Mouse (Mus musculus) limb, embryonic 14.5 days (tissue): ENCODE data around the gene Mterf1b. TPM values are rescaled to one million over a fixed set of nuclear protein-coding genes. Genes with fewer than 3 reads are reported as not detected.
"Not testable (repeated sequence)": the region's sequence is repeated elsewhere in the genome, so short reads cannot be mapped to it uniquely, and the experiment has no call there.

ENCODE experiments used
- ATAC-seq: fragments of 200-750 bp; cut with Nextera tagmentation; 2 replicates; pipeline ENCODE4 v1.8.0; 2017; ENCODE audit warnings: low read depth, moderate number of reproducible peaks, moderate TSS enrichment; ENCODE audit not compliant: low FRiP score
- DNase-seq: peaks from one replicate; pipeline ENCODE4 v3.0.0-alpha.2; 2015; ENCODE audit warnings: low spot score
- H3K27ac ChIP-seq: fragments of 300-500 bp; sonication (generic); replicated peaks from 2 replicates; pipeline ENCODE4 v1.5.1; 2014; ENCODE audit warnings: low read depth, mild to moderate bottlenecking, low read length, moderate library complexity, mixed read lengths
- H3K27me3 ChIP-seq: fragments of 300-500 bp; sonication (generic); 2 replicates; pipeline ENCODE4 v1.6.1; 2014; ENCODE audit warnings: low read length, mixed read lengths; ENCODE audit not compliant: control insufficient read depth, insufficient read depth
- H3K36me3 ChIP-seq: fragments of 300-500 bp; sonication (generic); 2 replicates; pipeline ENCODE4 v1.6.1; 2014; ENCODE audit warnings: mild to moderate bottlenecking, low read length, moderate library complexity, mixed read lengths; ENCODE audit not compliant: control insufficient read depth, insufficient read depth
- H3K4me1 ChIP-seq: fragments of 300-500 bp; sonication (generic); 2 replicates; pipeline ENCODE4 v1.6.1; 2014; ENCODE audit warnings: antibody characterized with exemption, low read length, mixed read lengths; ENCODE audit not compliant: control insufficient read depth, insufficient read depth
- H3K4me2 ChIP-seq: fragments of 300-500 bp; sonication (generic); replicated peaks from 2 replicates; pipeline ENCODE4 v1.6.1; 2014; ENCODE audit warnings: low read depth, mild to moderate bottlenecking, low read length, moderate library complexity; ENCODE audit not compliant: severe bottlenecking
- H3K4me3 ChIP-seq: fragments of 300-500 bp; sonication (generic); replicated peaks from 2 replicates; pipeline ENCODE4 v1.5.1; 2014; ENCODE audit warnings: low read length
- H3K9ac ChIP-seq: fragments of 300-500 bp; sonication (generic); 2 replicates; pipeline ENCODE4 v1.6.1; 2014; ENCODE audit warnings: mild to moderate bottlenecking, low read depth, low read length, moderate library complexity; ENCODE audit not compliant: severe bottlenecking
- H3K9me3 ChIP-seq: fragments of 300-500 bp; sonication (generic); 2 replicates; pipeline ENCODE4 v1.6.1; 2016; ENCODE audit warnings: low read length; ENCODE audit not compliant: control insufficient read depth
- POLR2A ChIP-seq: fragments of 200-500 bp; IDR thresholded peaks from 2 replicates; pipeline ENCODE4 v1.8.0; 2012; ENCODE audit warnings: inconsistent platforms, mild to moderate bottlenecking, moderate library complexity, borderline replicate concordance; ENCODE audit not compliant: insufficient read depth, insufficient read length; ENCODE audit errors: extremely low read depth
- WGBS: fragments of 180-500 bp; shearing (Covaris S2); extraction: QIAGEN DNeasy Blood & Tissue Kit; methylation state at CpG from one replicate; pipeline ENCODE4 v1.1.7; 2014; 5-methylcytosine and 5-hydroxymethylcytosine counted together
- polyA plus RNA-seq, 2 experiments: library from polyadenylated mRNA; depleted of rRNA in 1 of 2; stranded (reverse) in 1 of 2; unstranded in 1 of 2; fragments of >200 nt; fragmentation: Nextera tagmentation in 1 of 2; extraction: Ambion mirVana in 1 of 2; gene quantifications; 2 replicates each; pipeline versions ENCODE4 v1.2.1 to v1.2.3; 2012 to 2014

Mterf1b gene
- polyA plus RNA-seq, 2 experiments, result 2.8 to 3.7 TPM

- Histone ChIP-seq H3K27me3 (no peaks in the 10 kb centered on the region), H3K27ac (no peak overlapping the region), H3K4me2 (no peak overlapping the region), H3K9me3 (0 out of 2 replicates have a peak, but pooled peaks cover 7% of the 10 kb centered on the region), H3K9ac (no peak overlapping the region), H3K36me3 (no peaks in the 10 kb centered on the region), H3K4me1 (peaks cover 7% of the 10 kb centered on the region), H3K4me3 (no peak overlapping the region)
- DNase-seq (no peak), ATAC-seq (no peak)
- 84% methylated on average over 1 of the region's 1 CpGs for WGBS
- no peak for TF ChIP-seq POLR2A
Measured at GRCm38 (mm10) chr5:4195086-4195485, 2.9 kb downstream of the Mterf1b start.

GRCm38 (mm10) chr5:4201368-4201767 lies 9.2 kb downstream of the Mterf1b start:
- Histone ChIP-seq H3K4me1 (no peaks in the 10 kb centered on the region), H3K9ac (no peak overlapping the region), H3K36me3 (no peaks in the 10 kb centered on the region), H3K4me3 (no peak overlapping the region), H3K9me3 (no peaks in the 10 kb centered on the region), H3K4me2 (no peak overlapping the region), H3K27me3 (no peaks in the 10 kb centered on the region), H3K27ac (no peak overlapping the region)
- no peak for ATAC-seq
- no peak for DNase-seq
- TF ChIP-seq POLR2A, result no peak

GRCm38 (mm10) chr5:4202276-4202810 lies 10.2 kb downstream of the Mterf1b start:
- 94% methylated on average over 19 of the region's 19 CpGs for WGBS
- not testable (repeated sequence) for H3K9me3 ChIP-seq, H3K27me3 ChIP-seq

GRCm38 (mm10) chr5:4210082-4210481 lies 17.9 kb downstream of the Mterf1b start:
- WGBS, result 94% methylated on average over 2 of the region's 3 CpGs
- not testable (repeated sequence) for DNase-seq, H3K9me3 ChIP-seq

More at GRCm38 (mm10) chr5:4202276-4202810, 10.2 kb downstream of the Mterf1b start:
- H3K4me1 ChIP-seq, H3K36me3 ChIP-seq, H3K27ac ChIP-seq, H3K4me3 ChIP-seq, H3K4me2 ChIP-seq, DNase-seq, H3K9ac ChIP-seq, ATAC-seq: not testable (repeated sequence)

GRCm38 (mm10) chr5:4221309-4221708 lies 29.1 kb downstream of the Mterf1b start:
- WGBS, result 39% methylated on average over 3 of the region's 3 CpGs
- H3K9ac ChIP-seq, result no peak overlapping the region

More at GRCm38 (mm10) chr5:4210082-4210481, 17.9 kb downstream of the Mterf1b start:
- H3K4me1 ChIP-seq, H3K4me3 ChIP-seq, H3K9ac ChIP-seq, H3K27me3 ChIP-seq, H3K36me3 ChIP-seq, H3K4me2 ChIP-seq, ATAC-seq, H3K27ac ChIP-seq: not testable (repeated sequence)

More at GRCm38 (mm10) chr5:4221309-4221708, 29.1 kb downstream of the Mterf1b start:
- no peaks in the 10 kb centered on the region for H3K36me3 ChIP-seq
- no peak overlapping the region for H3K27ac ChIP-seq
- H3K9me3 ChIP-seq, result no peaks in the 10 kb centered on the region
- no peak for ATAC-seq
- 0 out of 2 replicates have a peak, but pooled peaks cover 2% of the 10 kb centered on the region for H3K4me1 ChIP-seq
- H3K4me2 ChIP-seq, result no peak overlapping the region
- peak; percentile 18 for DNase-seq
- TF ChIP-seq POLR2A, result no peak
- no peak overlapping the region for H3K4me3 ChIP-seq
- no peaks in the 10 kb centered on the region for H3K27me3 ChIP-seq
